Mouse (Mus musculus): ENCODE results near the gene Cldn9.
A peak's percentile ranks its signal among the peaks of the same experiment; 100 is the strongest.

Cldn9 gene

DNA sequence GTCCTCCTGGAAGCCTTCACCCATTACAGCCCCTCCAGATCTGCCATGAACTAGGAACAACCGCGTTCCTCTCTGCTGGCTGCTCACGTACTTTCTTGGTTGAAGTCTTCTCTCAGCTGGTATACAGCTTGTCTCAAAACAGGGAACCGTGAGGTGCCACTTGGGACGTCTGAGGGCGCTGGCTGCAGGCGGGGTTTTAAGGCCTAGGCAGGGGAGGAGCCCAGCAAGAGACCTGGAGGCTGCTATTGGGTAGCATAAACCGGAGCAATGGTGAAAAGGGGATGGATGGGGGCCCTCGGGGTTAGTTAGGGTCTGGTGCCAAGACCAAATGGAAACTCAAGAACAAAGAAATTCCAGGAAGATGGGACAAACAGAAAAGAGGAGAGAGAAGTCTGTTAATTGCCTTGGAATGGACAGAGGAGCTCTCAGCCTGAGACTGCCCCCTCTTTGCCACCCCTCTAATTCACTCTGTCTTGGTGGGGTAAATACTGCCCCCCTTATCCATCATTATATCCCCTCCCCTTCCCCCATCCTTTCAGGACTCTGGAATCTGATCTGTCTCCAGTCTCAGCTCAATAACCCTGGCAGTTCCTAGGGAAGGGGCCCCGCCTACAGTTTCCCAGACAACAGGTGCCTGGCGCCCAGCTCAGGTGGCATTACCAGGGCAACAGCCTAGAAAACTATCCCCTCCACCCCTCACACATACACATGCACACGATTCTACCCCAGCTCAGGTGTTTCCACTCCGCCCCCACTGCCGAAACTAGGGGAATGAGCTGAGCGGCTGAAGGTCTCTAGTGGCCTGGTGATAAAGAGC lies at the start of gene Cldn9:
Gene Cldn9, minus strand, starts transcription at position 171 of the 817 bp plus-strand sequence.
- no peak for DNase-seq (ENCODE audit: low read depth, low spot score)

DNA sequence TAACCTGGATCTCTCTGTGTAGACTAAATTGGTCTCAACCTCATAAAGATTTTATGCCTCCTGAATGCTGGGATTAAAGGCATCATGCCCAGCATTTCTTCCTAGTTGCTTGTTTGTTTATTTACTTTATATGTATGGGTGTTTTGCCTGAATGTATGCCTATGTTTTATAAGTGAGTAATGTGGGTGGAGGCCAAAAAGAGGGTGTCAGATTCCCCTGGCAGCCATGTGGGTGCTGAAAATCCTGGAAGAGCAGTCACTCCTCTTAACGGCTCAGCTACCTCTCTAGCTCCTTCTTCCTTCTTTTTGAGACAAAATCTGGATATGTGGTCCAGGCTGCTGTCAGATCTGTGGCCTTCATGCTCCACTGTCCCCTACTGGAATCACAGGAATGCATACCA lies 46.6 kb upstream of the Cldn9 start:
- DNase-seq (ENCODE audit: low read depth, low spot score), result no peak

DNA sequence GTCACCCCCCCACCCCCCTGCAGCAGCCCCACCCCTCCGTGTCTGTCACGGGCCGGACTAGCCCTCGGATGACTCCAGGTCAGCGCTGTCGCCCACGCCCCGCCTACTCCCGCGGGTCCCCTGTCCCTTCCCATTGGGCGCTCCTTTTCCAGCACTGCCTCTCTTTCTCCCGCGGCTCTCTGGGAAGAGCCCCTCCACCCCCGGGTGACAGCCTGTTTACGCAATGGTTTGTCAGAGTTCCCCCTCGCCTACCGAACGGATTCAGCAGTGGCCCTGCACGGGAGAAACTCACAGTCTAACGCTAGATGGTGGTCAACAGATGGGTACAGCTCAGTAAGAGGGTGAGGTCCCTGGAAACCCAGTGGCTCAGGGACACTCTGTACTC lies 42.9 kb upstream of the Cldn9 start:
- DNase-seq (ENCODE audit: low read depth, low spot score), result peak; percentile 71

GRCm38 (mm10) chr17:23725999-23726757 lies 42.4 kb upstream of the Cldn9 start, which contains the start of gene Pkmyt1:
Gene Pkmyt1, plus strand, starts transcription at chr17:23726336.
- DNase-seq (ENCODE audit: low read depth, low spot score), result peak; percentile 89

DNA sequence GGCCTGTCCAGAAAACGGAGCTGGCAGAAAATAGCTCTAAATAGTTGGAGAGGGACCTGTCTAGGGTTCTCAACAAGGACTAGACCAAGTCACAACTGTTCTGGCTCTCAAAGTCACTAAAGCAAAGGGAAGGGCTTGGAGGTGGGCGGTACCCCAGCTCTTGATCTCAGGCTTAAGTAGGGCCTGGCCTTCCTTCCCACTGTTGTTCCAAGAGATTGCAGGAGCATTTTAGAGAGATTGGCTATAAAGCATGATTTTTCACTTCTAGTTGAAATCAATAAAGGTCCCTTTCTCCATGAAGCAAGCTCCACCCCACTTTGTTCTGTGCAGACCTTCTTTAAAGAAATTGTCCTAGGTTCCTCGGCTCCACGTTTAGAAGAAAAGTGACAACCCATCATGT lies 41.7 kb upstream of the Cldn9 start:
- DNase-seq (ENCODE audit: low read depth, low spot score), result no peak

DNA sequence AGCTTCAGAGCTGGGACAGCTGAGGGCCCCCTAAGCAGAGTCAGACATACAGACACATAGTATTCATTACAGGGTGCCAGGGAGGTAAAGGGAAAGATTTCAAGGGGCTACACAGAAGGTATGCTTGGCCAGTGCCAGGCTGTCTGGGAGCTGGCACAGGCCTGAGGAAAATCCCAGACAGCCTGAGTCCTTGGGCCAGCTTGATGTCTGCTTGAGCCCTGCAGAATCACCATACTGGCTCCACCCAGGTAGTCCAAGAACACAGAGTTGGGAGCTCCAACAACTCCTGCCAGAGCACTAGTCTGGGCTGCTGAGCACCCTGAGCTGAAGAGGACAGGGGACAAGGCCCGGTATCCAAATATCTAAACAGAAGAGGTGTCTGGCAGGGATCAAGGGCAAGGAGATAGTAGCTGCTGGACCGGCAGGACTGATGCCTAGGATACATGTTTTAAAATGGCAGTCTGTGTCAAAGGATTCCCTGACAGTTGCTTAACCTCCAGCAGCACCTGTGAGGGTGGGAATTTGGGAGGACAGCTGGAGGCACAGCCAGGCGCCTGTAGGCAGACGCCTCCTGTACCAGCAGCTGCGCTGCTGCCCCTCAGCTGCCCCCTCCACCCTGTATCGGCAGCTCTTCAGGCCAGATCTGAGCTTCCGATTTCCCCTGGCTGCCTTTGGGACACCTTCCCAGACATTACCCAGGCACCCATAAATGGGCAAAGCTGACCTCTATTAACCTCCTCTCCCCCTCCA lies 38.7 kb upstream of the Cldn9 start, which contains the start of gene 1520401A03Rik:
Gene 1520401A03Rik, minus strand, starts transcription at position 408 of the 750 bp plus-strand sequence.
- no peak for DNase-seq (ENCODE audit: low read depth, low spot score)

- DNase-seq (ENCODE audit: low read depth, low spot score), result no peak
Measured at GRCm38 (mm10) chr17:23721886-23722285, 38.1 kb upstream of the Cldn9 start.

GRCm38 (mm10) chr17:23719455-23719854 lies 35.6 kb upstream of the Cldn9 start:
- no peak for DNase-seq (ENCODE audit: low read depth, low spot score)

DNA sequence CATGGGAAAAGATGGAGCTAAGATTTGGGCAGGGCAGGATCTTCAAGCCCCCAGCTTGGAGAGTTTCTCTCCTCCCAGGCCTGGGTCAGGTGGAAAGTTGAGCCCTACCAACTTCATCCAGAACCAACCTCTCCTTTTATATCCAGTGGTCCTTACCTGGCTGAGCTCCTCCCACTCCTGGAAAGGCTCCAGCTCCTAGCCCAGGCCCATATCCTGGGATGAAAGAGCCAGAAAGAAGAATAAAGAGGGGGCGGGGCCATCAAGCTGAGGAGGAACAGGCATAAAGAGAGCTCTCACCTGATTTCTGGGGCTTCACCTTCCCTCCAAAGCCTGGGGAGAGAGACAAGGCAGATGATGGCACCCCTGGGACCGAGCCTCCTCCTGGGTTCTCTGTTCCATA lies 33.2 kb upstream of the Cldn9 start:
- DNase-seq (ENCODE audit: low read depth, low spot score), result no peak

DNA sequence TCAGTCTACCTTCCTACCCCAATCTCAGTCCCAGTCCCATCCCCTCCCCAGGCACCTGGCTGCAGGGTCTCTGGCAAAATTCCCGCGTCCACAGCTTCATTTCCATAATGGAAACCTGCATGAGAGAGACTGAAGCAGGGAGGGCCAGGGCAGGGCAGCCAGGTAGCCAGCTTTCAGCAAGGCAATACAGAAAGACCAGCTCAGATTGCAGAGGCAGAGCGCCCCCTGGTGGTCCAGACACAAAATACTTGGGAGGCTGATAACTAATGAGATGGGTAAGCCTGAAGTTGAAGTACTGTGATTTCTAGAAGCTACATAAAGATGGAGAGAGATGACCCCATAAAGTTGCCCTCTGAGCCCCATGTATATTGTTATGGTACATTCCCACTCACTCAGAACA lies 22.4 kb upstream of the Cldn9 start:
- DNase-seq (ENCODE audit: low read depth, low spot score), result peak; percentile 61

DNA sequence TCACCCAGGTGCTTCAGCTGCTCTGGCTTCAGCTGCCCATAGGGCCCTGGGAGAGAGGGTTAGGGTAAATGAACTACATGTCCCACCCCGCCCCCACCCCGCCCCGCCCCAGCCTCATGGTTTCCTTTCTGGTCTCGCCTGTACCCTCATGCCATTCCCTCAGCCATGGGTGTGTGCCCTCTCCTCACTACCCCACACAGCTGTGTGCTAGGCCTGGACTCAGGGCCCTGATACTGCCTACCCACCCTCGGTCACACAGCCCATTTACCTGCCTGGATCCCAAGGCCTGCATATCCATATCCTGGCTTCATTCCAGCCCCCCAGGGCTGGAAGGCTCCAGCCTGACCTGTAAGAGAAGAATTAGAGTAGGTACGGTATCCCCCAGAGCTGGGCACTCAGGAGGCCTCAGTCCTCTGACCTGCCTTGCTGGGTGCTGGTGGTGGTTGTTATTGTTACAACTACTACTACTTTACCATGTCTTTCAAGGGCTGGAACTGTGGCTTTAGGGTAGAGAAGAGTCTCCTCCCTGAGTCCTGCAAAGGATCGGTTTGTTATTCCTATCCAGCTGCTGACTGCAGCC lies 21.8 kb upstream of the Cldn9 start:
- DNase-seq (ENCODE audit: low read depth, low spot score), result no peak

GRCm38 (mm10) chr17:23704741-23705140 lies 20.9 kb upstream of the Cldn9 start:
- no peak for DNase-seq (ENCODE audit: low read depth, low spot score)

DNA sequence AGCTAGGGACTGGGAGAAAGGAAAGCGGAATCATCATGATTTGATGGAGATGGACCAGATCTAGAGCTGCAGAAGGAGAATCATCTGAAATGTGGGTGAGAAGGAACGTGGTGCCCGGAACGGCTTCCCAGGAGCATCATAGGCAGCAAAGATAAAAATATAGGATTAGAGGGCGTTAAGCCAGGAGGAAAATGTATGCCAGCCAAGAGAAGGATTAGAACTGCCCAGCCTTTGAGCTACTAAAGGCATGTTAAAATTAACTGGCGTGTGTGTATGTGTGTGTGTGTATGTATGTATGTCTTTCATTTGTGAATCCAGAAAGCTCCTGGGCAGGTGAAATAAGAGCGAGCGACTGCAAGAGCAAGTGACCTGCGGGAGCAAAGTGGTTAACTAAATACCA lies 19.5 kb upstream of the Cldn9 start:
- DNase-seq (ENCODE audit: low read depth, low spot score), result no peak

DNA sequence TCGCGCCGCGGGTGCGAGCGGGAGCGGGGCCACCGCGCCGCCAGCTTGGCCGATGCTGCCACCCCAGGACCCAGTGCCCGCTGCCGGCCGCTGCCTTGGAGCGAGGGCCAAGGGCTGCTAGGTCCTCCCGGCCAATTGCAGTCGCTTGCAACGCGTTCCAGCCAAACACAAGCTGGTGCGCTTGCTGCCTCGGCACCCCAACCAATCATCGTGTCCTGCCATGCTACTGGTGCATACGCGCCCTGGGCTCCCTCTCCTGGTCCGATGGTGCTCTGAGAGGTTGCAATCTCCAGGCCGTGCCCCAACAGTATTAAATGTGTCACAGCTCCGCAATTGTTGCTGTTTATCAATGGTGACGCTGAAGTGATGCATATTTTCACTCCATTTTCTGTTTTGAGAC lies 16.3 kb upstream of the Cldn9 start:
- DNase-seq (ENCODE audit: low read depth, low spot score), result peak; percentile 88

DNA sequence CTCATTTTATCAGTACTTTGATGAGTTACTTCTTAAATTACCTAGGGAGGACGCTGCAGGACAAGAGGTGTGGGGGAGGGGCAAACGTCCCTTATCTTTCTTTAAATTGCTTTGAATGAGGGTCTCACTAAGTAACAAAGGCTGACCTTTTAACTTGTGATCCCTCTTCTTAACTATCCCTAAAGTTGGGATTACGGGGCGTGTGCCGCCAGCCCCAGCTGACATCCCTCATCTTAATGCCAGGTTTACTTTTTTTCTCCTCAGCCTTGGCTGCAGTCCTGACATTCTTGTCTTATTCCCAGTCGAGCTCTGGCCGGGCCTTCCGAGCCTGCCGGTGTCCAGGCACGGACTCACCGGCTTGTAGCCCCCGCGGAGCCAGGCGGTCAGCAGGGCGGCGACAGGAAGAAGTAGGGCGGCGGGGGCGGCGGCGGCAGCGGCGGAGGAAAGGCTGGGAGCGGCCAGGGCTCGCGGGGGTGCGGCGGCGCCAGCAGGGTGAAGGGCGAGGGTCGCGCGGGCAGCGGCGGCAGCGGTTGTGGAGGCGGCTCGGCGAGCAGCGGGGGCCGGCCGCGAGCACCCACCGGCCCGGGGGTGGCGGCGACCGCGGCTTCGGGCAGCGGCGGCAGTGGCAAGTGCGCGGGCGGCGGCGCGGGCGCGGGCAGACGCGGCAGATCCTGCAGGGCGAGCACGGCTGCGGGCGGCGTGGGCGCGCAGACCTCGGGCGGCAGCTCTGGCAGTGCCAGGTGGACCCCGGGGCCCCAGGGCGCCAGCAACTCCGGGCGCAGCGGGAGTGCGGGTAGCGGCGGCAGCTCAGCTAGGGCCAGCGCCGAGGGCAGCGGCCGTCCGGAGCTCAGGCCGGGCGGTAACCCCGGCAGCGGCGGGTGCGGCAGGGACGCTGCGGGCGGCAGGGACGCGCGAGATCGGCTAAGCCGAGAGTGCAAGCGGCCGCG lies 15.6 kb upstream of the Cldn9 start:
- DNase-seq (ENCODE audit: low read depth, low spot score), result peak; percentile 13

GRCm38 (mm10) chr17:23695801-23696200 lies 12.0 kb upstream of the Cldn9 start:
- no peak for DNase-seq (ENCODE audit: low read depth, low spot score)

DNA sequence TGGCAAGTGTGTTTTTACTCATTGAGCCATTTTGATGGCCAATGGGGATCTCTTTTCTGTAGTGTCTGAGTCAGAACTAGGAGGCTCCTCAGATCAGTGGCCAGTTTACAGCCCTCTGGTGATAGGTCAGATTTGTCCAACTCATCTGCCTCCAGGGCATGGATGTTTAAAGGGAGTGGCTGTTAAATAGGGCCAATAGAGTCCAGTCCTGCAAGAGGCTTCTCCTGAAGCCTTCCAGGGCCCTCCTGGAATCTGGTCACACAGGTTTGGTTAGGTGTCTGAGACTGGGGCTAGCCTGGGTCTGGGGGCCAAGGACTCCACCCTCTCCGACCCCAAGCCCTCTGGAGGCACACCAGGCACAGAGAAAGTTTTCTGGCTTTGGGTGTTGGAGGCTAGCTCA lies 10.7 kb upstream of the Cldn9 start:
- DNase-seq (ENCODE audit: low read depth, low spot score), result no peak

DNA sequence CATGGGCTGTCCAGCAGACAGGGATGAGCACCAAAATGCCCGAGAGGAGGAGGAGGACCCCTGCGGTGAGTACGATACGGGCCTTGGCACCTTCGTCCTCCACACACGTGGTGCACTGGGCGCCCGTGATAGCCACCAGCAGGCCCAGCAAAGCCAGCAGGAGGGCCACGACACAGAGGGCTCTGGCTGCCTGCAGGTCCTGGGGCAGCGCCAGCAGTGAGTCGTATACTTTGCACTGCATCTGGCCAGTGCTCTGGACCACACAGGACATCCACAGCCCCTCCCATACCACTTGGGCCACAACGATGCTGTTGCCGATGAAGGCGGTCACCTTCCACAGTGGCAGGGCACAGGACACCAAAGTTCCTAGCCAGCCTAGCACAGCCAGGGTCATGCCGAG lies 600 bp downstream of the Cldn9 start:
- no peak for DNase-seq (ENCODE audit: low read depth, low spot score)

GRCm38 (mm10) chr17:23682530-23682929 lies 1.3 kb downstream of the Cldn9 start:
- no peak for DNase-seq (ENCODE audit: low read depth, low spot score)

DNA sequence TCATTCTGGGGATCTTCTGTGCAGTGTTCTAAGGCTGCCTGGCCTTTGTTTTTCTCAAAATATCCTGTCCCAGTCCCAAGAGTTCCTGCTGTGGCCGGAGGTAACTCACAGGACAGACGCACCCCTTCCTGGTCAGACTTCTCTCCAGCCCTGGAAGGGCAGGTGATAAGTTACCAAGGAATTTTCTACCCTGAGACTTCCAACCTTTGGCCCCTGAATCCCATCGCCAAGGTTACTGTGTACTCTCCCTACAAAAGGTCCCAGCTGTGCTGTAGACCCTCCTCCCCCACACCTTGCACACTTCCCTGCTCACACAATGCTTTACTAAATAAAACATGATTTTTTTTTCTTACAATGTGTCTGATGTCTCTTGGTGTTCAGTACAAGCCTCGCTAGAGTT lies 1.7 kb downstream of the Cldn9 start:
- DNase-seq (ENCODE audit: low read depth, low spot score), result no peak

- DNase-seq (ENCODE audit: low read depth, low spot score), result no peak
Measured at GRCm38 (mm10) chr17:23681086-23681485, 2.7 kb downstream of the Cldn9 start.

Data from skeletal muscle tissue, adult 2 months (tissue).